Mouse (Mus musculus): ENCODE measurements around the gene Rpl5.

Rpl5 gene

GRCm38 (mm10) chr5:107900206-107901013 lies at the start of gene Rpl5:
Rpl5 (plus strand) TSS chr5:107900502.
- peak; percentile 96 to 99 for DNase-seq (ENCODE audit: low spot score in 2 of 2)

- DNase-seq (ENCODE audit: low spot score in 2 of 2) = no peak
Observed at GRCm38 (mm10) chr5:107853807-107854206, 46.5 kb upstream of the Rpl5 start.

GRCm38 (mm10) chr5:107854556-107854955 lies 45.7 kb upstream of the Rpl5 start:
- no peak for DNase-seq (ENCODE audit: low spot score in 2 of 2)

GRCm38 (mm10) chr5:107855546-107855945 lies 44.8 kb upstream of the Rpl5 start:
- no peak for DNase-seq (ENCODE audit: low spot score in 2 of 2)

GRCm38 (mm10) chr5:107858963-107859362 lies 41.3 kb upstream of the Rpl5 start:
- no peak for DNase-seq (ENCODE audit: low spot score in 2 of 2)

- no peak for DNase-seq (ENCODE audit: low spot score in 2 of 2)
Observed at GRCm38 (mm10) chr5:107863971-107864370, 36.3 kb upstream of the Rpl5 start.

GRCm38 (mm10) chr5:107866127-107867126 lies 33.9 kb upstream of the Rpl5 start:
- DNase-seq (ENCODE audit: low spot score in 2 of 2) = peak in 1 of 2 experiments; percentile 64

- DNase-seq (ENCODE audit: low spot score in 2 of 2) = peak; percentile 66 to 83
Observed at GRCm38 (mm10) chr5:107867970-107868904, 32.1 kb upstream of the Rpl5 start.

GRCm38 (mm10) chr5:107868905-107869424 lies 31.3 kb upstream of the Rpl5 start:
- peak; percentile 84 to 91 for DNase-seq (ENCODE audit: low spot score in 2 of 2)

- DNase-seq (ENCODE audit: low spot score in 2 of 2) = no peak
Observed at GRCm38 (mm10) chr5:107869701-107870100, 30.6 kb upstream of the Rpl5 start.

- no peak for DNase-seq (ENCODE audit: low spot score in 2 of 2)
Observed at GRCm38 (mm10) chr5:107873330-107873729, 27.0 kb upstream of the Rpl5 start.

- DNase-seq (ENCODE audit: low spot score in 2 of 2) = peak; percentile 50 to 68
Observed at GRCm38 (mm10) chr5:107873886-107874302, 26.4 kb upstream of the Rpl5 start.

GRCm38 (mm10) chr5:107874561-107875260 lies 25.6 kb upstream of the Rpl5 start, which contains the start of gene Evi5:
Evi5 (minus strand) TSS chr5:107875107.
- peak in 1 of 2 experiments; percentile 59 for DNase-seq (ENCODE audit: low spot score in 2 of 2)

- DNase-seq (ENCODE audit: low spot score in 2 of 2) = no peak
Observed at GRCm38 (mm10) chr5:107875261-107875611, 25.1 kb upstream of the Rpl5 start.

- no peak for DNase-seq (ENCODE audit: low spot score in 2 of 2)
Observed at GRCm38 (mm10) chr5:107877053-107877452, 23.2 kb upstream of the Rpl5 start.

GRCm38 (mm10) chr5:107880710-107881109 lies 19.6 kb upstream of the Rpl5 start:
- DNase-seq (ENCODE audit: low spot score in 2 of 2) = no peak

GRCm38 (mm10) chr5:107889994-107890888 lies 10.1 kb upstream of the Rpl5 start:
- no peak for DNase-seq (ENCODE audit: low spot score in 2 of 2)

- DNase-seq (ENCODE audit: low spot score in 2 of 2) = peak in 1 of 2 experiments; percentile 26
Observed at GRCm38 (mm10) chr5:107891515-107891914, 8.8 kb upstream of the Rpl5 start.

- DNase-seq (ENCODE audit: low spot score in 2 of 2) = no peak
Observed at GRCm38 (mm10) chr5:107894676-107895075, 5.6 kb upstream of the Rpl5 start.

Measured in spleen, postnatal 4 days (tissue).